Mouse (Mus musculus) adrenal gland, postnatal 14 days (tissue): ENCODE data around the gene Add2. TPM values are rescaled to one million over a fixed set of nuclear protein-coding genes. Genes with fewer than 3 reads are reported as not detected.

ENCODE experiments used
- DNase-seq: peaks from one replicate; pipeline ENCODE4 v3.0.0; 2021; ENCODE audit warnings: mixed read lengths
- total RNA-seq: library from RNA; stranded (reverse); gene quantifications from 2 replicates; pipeline ENCODE4 v1.2.3, GENCODE M21; 2021

Gene Add2
- total RNA-seq, 1 experiment from 2014 or later = 5.2 TPM

DNA sequence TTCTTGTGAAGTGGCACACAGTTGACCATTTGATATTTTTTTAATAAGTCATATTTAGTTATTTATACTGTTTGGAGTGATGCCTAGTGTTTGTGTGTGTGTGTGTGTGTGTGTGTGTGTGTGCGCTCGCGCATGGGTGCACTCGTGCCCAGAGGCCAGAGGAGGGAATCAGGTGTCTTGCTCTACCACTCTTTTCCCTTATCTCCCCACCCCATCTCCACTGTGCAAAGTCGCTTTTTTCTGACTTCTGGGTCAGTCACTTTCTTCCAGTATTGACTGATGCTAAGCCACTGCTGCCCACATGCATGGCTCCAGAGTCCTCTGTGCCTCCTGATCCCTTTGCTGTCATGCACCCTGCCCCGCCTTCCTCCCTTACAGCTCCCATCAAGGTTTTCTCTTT lies 112.8 kb downstream of the Add2 start:
- DNase-seq = no peak

DNA sequence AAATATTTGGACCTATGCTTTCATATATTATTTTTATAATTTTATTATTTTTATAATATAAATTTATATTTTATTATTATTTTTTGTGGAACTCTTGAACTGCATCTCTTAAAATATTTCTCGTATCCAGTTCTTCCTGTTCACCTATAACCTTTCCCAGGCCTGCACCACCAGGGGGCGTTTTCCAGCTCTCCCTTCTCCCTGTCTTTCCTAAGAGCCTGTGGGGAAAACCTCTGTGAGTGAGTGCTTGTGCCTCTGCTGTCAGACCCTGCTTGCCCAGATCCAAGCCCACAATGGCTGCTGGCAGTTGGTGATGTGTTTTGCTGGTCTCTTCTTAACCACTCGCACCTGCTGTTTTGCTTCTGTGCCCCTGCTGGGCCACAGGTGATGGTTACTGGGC lies 113.3 kb downstream of the Add2 start:
- peak; percentile 90 for DNase-seq

DNA sequence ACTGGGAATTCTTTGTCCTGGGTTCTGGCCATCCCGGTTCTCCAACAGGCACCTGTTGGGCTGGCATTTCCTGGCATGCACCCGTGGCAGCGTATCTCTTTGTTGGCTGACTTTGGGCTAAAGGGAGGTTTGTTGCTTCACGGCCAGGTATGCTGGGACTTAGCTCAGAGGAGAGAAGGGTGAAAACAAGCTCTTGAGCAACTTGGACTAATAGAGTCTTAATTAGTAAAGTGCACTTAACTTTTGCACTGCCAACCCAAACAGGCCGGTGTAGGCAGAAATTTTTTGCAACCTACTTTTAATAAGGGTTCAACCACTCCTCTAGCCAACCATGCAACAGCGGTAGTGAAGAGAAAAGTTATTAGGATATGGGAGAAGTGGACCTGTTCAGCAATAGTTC lies 116.5 kb downstream of the Add2 start:
- no peak for DNase-seq

DNA sequence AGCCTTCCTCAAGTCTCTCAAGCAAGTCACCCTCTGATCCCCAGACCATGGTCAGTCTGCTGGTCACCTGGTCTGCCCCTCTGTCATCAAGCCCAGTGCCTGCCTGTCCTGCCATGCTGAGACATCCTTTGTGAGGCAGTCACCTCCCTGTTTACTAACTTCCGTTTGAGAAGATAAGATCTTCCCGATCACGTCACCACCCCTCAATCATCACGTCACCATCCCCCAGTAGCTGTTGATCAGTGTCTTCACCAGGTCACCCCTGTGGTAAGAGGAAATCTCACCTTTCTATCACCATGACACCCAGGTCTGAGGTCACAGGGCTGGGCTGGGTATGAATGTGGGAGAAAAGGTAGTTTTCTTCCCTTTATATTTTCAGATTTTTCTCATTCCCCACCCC lies 120.0 kb downstream of the Add2 start:
- DNase-seq = no peak

DNA sequence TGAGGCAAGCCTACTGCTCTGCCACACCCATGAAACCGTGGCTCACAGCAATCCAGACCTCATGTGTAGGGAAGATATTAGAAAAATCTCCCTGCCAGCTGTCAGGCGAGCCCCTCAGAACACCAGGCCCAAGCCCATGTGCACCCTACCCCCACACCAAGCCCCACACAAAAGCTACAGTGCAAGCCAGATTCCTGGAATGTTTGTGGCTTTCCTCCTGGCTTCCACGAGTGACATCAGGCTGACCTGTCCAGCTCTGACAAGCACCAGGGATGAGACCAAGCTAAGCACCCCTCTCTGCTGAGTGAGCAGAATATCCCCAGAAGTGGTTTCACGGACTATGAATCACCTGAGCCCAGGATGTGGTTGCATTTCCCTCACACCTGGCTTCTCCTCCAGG lies 120.5 kb downstream of the Add2 start:
- DNase-seq = no peak

DNA sequence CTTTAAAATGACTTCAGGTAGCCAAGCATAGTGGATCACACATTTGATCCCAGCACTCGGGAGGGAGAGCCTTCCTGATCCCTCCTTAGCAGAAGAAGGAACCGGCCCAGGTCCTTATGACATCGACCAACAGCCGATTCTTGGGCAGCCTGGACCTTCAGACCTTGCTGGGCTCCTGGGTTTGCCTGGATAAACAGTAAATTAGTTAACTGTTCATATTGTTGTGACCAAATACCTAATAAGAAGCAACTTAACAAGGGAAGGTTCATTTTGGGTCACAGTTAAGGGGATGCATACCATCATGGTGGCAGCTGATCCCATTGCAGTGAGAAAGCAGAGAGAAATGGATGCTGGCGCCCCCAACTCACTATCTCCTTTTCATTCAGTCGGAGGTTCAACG lies 124.2 kb downstream of the Add2 start:
- no peak for DNase-seq

DNA sequence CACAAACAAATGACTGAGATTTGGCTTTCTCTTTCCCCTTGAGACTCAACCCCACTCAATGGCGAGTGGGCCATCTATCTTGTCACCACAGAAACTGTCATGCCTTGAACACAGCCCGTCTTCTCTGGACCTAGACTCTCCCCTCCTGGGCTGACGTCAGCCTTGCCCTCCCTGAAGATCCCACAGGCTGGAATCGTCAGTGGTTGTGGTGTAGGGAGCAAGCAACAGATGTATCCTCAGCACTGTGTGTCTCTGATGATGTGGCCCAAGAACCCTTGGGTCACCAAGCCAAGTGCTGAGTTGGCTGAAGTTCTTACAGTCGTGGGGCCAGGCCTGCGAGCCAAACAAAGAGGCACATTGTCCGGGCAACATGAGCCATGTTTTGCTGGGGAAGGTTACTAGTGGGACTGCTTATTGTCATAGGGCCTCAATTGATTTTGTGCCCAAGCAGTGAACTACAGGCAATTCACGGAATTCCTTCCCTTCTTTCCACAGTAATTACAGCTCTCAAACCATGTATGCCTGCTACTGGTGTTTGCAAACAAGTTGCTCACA lies 125.0 kb downstream of the Add2 start:
- peak; percentile 17 for DNase-seq

DNA sequence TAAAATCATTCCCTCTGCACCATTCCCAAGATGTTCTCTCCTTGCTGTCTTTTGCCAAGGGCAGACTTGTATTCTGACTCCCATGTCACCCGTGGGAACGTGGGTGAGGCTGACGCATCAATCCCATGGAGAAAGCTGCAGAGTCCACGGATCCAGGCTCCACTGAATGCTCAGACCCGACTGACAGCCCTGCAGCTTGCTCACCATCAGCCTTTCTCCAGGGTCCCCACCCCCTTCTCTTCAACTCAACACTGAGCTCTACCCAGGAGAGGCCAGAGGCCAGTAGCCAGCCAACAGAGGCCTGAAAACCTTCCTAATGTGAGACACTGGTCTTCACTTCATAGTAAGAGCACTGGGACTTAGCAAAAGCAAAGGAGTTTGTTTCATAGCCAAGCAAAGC lies 125.5 kb downstream of the Add2 start:
- no peak for DNase-seq

DNA sequence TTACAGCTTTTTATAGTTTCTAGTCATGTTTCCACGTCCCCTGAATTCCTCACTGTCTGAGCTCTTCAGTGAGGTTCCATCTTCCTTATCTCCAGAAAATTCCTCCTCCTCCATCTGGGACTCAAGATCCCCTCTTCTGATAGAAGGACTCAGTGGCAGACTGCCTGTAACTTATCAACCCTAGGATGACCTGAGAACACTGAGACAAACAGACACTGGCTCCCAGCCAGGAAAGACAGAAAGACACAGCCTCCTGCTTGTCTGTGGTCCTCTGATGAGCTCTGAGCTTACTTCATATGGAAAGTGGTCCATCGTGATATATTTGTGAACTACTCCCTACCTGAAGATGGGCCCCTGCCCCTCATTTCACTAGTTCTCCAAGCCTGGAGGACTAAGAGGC lies 126.0 kb downstream of the Add2 start:
- DNase-seq = no peak

DNA sequence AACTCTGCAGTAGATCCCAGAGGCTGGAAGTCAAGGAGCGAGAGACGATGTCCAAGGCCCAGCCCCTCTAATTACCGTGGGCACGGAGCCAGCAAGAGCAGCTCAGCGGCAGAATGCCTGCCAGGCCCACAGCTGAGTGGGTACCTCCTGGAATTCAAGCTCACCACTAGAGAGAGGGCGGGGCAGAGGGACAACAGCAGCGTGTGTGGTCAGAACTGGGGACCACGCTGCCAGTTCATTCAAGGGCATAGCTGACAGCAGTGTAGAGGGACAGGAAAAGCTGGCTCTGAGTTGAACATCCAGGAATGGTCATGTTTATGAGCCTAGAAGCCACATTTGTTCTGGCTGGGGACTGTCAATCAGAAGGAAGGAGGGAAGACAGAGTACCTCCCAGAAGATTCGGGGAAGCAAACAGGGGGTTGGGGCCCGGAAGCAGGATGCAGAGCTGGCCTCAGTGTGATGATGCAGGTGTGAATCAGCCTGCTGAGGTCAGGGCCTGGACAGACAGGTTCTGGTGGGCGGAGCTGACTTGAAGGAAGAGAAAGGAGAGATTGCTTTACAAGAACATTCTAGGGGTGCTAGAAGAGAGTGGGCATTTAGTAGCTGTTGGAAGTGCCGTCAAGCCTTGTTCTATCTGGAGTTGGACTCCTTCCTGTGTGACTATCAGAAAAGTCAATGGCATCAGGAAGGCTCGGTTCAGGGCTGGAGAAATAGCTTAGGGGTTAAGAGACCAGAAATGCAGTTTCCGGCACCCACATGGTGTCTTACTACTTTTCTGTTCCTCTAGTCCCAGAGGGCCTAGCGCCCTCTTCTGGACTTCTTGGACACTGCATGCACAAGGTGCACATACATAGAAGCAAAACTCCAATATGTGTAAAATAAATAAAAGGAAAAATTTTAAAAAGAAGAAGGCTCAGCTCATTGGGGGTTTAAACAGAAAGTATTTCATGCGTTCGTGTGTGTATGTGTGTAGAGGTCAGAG lies 129.1 kb downstream of the Add2 start:
- DNase-seq = peak; percentile 57

DNA sequence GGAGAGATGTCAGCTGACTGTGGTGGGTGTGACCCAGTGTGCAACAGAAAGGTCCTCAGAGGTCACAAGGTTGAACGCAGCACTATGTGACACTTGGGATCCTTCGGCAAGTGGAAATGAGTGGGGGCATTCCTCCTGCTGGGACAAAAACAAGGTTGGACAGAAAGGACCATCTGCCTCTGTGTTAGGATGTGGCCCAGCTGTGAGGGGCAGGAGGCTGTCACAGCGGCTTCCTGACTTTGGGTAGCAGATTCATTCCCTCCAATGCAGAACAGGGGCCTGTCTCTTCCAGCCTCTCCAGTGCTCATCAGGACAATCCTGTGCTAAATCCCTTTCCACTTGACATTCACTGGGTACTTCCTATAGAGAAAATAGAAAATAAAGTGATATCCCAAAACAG lies 132.4 kb downstream of the Add2 start:
- no peak for DNase-seq

DNA sequence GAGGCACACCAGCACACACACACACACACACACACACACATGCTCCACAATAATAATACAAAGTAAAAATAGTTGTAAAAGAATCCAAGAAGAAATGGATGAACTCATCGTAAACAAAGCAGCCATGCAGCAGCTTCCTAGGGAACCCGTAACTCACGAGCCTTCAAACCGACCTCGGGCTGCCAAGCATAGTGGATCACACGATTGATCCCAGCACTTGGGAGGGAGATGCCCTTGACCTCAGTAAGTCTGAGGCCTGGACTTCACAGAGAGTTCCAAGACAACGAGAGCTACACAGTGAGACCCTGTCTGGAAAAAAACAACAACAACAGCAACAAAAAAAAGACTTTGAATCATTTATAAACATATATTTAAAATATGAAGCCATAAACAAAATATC lies 133.1 kb downstream of the Add2 start:
- peak; percentile 52 for DNase-seq

DNA sequence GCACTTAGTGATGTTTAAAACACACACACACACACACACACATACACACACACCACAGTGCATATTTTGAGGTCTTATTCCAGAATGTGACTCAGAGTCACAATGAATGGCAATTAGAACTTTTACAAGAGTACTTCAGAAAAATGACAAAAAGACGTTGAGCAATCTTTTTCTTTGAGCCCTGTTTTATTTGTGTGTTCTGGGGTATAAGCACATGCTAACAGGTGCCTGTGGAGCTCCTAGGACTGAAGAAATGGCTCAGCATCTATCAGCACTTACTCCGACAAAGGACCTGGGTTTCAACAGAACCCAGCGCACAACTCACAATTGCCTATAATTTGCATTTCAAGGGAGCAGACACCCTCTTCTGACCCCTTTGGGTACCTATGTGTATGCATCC lies 135.5 kb downstream of the Add2 start:
- no peak for DNase-seq

DNA sequence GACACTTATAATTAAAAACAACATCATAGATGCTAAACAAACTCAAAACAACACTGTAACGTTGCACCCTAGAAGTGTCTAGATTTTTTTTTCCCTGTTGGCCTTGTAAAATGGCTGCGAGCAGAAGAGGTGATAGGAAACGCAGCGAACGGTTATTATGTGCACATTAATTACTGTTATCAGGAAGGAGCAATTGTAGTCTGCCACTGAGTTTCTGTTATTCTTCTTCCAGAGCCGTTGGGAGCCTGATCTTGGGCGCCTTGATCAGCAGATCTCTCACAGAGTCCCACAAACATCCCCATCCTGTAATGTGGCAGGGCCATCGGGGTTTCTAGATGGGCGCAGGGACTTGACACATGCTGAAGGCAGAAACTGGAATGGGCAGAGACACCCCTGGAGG lies 137.9 kb downstream of the Add2 start:
- DNase-seq = no peak

DNA sequence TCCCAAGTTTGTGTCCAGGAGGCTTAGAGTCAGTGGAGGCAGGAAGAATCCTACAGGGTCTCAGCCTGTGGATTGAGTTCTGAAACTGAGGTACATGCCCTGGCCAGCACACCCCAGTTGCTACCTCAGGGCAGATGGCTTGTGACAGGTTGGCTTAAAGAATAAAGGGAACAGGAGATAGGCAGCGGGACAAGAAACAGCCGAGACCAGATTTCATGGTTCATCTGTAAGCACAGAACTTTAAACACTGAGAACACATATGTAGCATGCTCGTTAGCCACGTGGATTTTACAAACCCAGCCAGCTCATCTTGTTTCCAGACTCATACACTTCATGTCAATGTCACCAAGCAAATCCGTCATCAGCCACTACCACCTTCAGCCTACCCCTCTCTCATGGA lies 139.4 kb downstream of the Add2 start:
- no peak for DNase-seq

DNA sequence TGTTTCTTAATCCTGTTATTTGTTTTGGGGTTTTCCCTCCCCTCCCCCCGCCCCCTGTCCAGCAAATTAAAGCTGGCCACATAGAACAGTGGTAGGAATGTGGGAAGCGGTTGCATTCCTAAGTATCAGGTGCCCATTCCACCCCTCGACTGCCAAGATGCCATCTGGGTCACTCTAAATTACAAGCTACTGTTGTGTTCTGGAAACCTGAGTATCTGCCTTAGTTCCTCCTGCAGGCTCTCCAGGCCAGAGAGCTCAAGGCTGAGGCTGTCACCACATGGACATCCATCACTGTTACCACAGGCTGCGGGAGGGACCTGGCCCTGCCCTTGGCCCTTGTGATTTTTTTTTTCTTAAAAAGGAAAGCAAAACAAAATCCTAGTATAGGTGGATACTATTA lies 140.7 kb downstream of the Add2 start:
- peak; percentile 81 for DNase-seq

Other genes starting within 250 kb of the Add2 start
- 0.41 and 0.45 TPM in 2 replicates for gene Nat8f6, start 207.7 kb upstream of the Add2 start, total RNA-seq
- 1.4 and 1.9 TPM in 2 replicates for gene Nat8f5, start 207.7 kb upstream of the Add2 start, total RNA-seq
- gene Nat8, start 196.6 kb upstream of the Add2 start, total RNA-seq = 1.6 TPM in 2 replicates
- gene Nat8f2, start 159.5 kb upstream of the Add2 start, total RNA-seq = 0.64 and 3.5 TPM in 2 replicates
- 6.1 and 7.9 TPM in 2 replicates for gene Nat8f4, start 123.8 kb upstream of the Add2 start, total RNA-seq
- gene Tprkb, start 116.8 kb upstream of the Add2 start, total RNA-seq = 41.9 and 43.1 TPM in 2 replicates
- gene Nat8f1, start 113.0 kb upstream of the Add2 start, total RNA-seq = 23.5 and 47.2 TPM in 2 replicates
- 115 and 124 TPM in 2 replicates for gene Dusp11, start 67.0 kb upstream of the Add2 start, total RNA-seq
- gene Figla, start 12.5 kb upstream of the Add2 start, total RNA-seq = not detected in 2 replicates
- gene Tgfa, start 166.5 kb downstream of the Add2 start, total RNA-seq = 7.7 and 9.7 TPM in 2 replicates